In genomic region chr1:90353325-90353724, GRCm38 (mm10) we compare ENCODE assay signal across 16 mouse cellular contexts.
DNase-seq lines count a peak whose midpoint lies in the region; ATAC-seq and TF ChIP-seq lines count a peak whose summit lies in the region.
"Had no signal": no experiment of that assay in that cellular context is flagged by ENCODE, and none has a peak within 500 bp of the region (broad histone marks: within the 10 kb centered on the region; RNA-seq: fewer than 3 reads in every experiment).

No protein-coding gene starts in this region.

- H3K27me3 ChIP-seq in intestine, embryonic 16.5 days (replicated peaks; ENCODE audit: control insufficient read depth, insufficient read depth, low read length), result no peaks in the 10 kb centered on the region

- no peaks in the 10 kb centered on the region for H3K36me3 ChIP-seq in intestine, embryonic 16.5 days (ENCODE audit: control insufficient read depth, insufficient read depth, low read length)
- H3K36me3 ChIP-seq: liver, embryonic 12.5 days had no signal

- H3K4me1 ChIP-seq in intestine, embryonic 16.5 days (ENCODE audit: control insufficient read depth, insufficient read depth, low read length), result peaks cover 6% of the 10 kb centered on the region
- H3K4me1 ChIP-seq: liver, embryonic 12.5 days had no signal

- peak; percentile 66 for DNase-seq in brain, embryonic 14.5 days (ENCODE audit: low read depth)
- peak; percentile 57 for DNase-seq in embryo, embryonic 10.5 days (ENCODE audit: low spot score)
- peak; percentile 2 for DNase-seq in retina, adult 2 months (ENCODE audit: low read depth, low spot score)
- DNase-seq in layer of hippocampus, adult 11-12 months (ENCODE audit: low spot score), result no peak
- no peak for DNase-seq in left cerebral cortex, postnatal 25 days (ENCODE audit: low spot score in 2 of 2)
- no peak for DNase-seq in left cerebral cortex, postnatal 10 days (ENCODE audit: extremely low spot score in 1 of 2, low spot score in 2 of 2)
- DNase-seq: adrenal gland, postnatal 36 days; cerebellum, postnatal 25 days; heart, adult 11 months; kidney, postnatal 14 days; right cerebral cortex, adult 18-20 months; thymus, postnatal 25 days had no signal

- H3K9me3 ChIP-seq in intestine, embryonic 16.5 days (ENCODE audit: control insufficient read depth, low read length), result no peaks in the 10 kb centered on the region
- H3K9me3 ChIP-seq: liver, embryonic 12.5 days had no signal

- TF ChIP-seq POLR2A in brain, embryonic 14.5 days (IDR thresholded peaks at IDR 0.05; ENCODE audit: borderline replicate concordance, extremely low read depth, insufficient read depth, insufficient read length, poor library complexity, severe bottlenecking), result no peak

- no peak overlapping the region for H3K27ac ChIP-seq in intestine, embryonic 16.5 days (ENCODE audit: low read length)
- H3K27ac ChIP-seq: liver, embryonic 12.5 days had no signal

- no peak overlapping the region for H3K4me3 ChIP-seq in intestine, embryonic 16.5 days (ENCODE audit: low read length)
- H3K4me3 ChIP-seq: liver, embryonic 12.5 days had no signal

- no peak overlapping the region for H3K9ac ChIP-seq in intestine, embryonic 16.5 days (ENCODE audit: low read depth, low read length)
- H3K9ac ChIP-seq: liver, embryonic 12.5 days had no signal

- no peak overlapping the region for H3K4me2 ChIP-seq in intestine, embryonic 16.5 days (ENCODE audit: low read depth, low read length)
- H3K4me2 ChIP-seq: liver, embryonic 12.5 days had no signal

- 0 out of 2 replicates have a peak, but pooled peaks have one; percentile 26 for ATAC-seq in intestine, embryonic 16.5 days
- ATAC-seq: CD4-positive, CD25-positive, alpha-beta regulatory T cell, adult 4 months; hindbrain, embryonic 16.5 days; liver, embryonic 12.5 days had no signal

- TF ChIP-seq CTCF in brain, embryonic 14.5 days (IDR thresholded peaks at IDR 0.05; ENCODE audit: borderline replicate concordance, extremely low read depth, insufficient read depth, insufficient read length), result no peak

- intact Hi-C loops in left cerebral cortex, postnatal 25 days (cut with DNase I), result no loop called here
- intact Hi-C loops in left cerebral cortex, postnatal 10 days (cut with DNase I), result no loop called here

- WGBS in intestine, embryonic 16.5 days, result 21% methylated on average over 7 of the region's 7 CpGs

Comparison
In these comparisons a context has a peak if more than half of its experiments do, and no peak if none do; other contexts are left out.
1. DNase-seq: peak in brain, embryonic 14.5 days (single experiment), embryo, embryonic 10.5 days (single experiment) and retina, adult 2 months (single experiment); none in layer of hippocampus, adult 11-12 months (single experiment), left cerebral cortex, postnatal 25 days (0 of 2) and left cerebral cortex, postnatal 10 days (0 of 2).